Mouse (Mus musculus) heart, postnatal 0 days (tissue): ENCODE measurements around the gene Ube2d2b. TPM values are rescaled to one million over a fixed set of nuclear protein-coding genes. Genes with fewer than 3 reads are reported as not detected.

Experiments
- ATAC-seq: fragments of 200-750 bp; cut with Nextera tagmentation; 2 replicates; pipeline ENCODE4 v1.8.0; 2017; ENCODE audit warnings: low read depth, moderate number of reproducible peaks, moderate library complexity; ENCODE audit not compliant: insufficient read depth
- DNase-seq: peaks from one replicate; pipeline ENCODE4 v3.0.0-alpha.2; 2016; ENCODE audit warnings: low spot score
- H3K27ac ChIP-seq: fragments of 300-500 bp; sonication (generic); 2 replicates; pipeline ENCODE4 v1.5.1; 2014; ENCODE audit warnings: low read depth, mild to moderate bottlenecking
- H3K27me3 ChIP-seq: fragments of 300-500 bp; sonication (generic); 2 replicates; pipeline ENCODE4 v1.6.1; 2014; ENCODE audit warnings: low read length, mixed read lengths; ENCODE audit not compliant: control insufficient read depth, insufficient read depth
- H3K36me3 ChIP-seq: fragments of 300-500 bp; sonication (generic); replicated peaks from 2 replicates; pipeline ENCODE4 v1.6.1; 2014; ENCODE audit warnings: low read length, mixed read lengths; ENCODE audit not compliant: control insufficient read depth, insufficient read depth
- H3K4me1 ChIP-seq: fragments of 300-500 bp; sonication (generic); 2 replicates; pipeline ENCODE4 v1.6.1; 2014; ENCODE audit warnings: antibody characterized with exemption; ENCODE audit not compliant: control insufficient read depth, insufficient read depth
- H3K4me2 ChIP-seq: fragments of 300-500 bp; sonication (generic); 2 replicates; pipeline ENCODE4 v1.6.1; 2014; ENCODE audit warnings: low read depth, mild to moderate bottlenecking, low read length, moderate library complexity
- H3K4me3 ChIP-seq: fragments of 300-500 bp; sonication (generic); 2 replicates; pipeline ENCODE4 v1.5.1; 2014; ENCODE audit warnings: low read depth, low read length
- H3K9ac ChIP-seq: fragments of 300-500 bp; sonication (generic); replicated peaks from 2 replicates; pipeline ENCODE4 v1.6.1; 2014; ENCODE audit warnings: low read depth, low read length, mixed read lengths
- H3K9me3 ChIP-seq: fragments of 300-500 bp; sonication (generic); replicated peaks from 2 replicates; pipeline ENCODE4 v1.6.1; 2016; ENCODE audit warnings: low read length; ENCODE audit not compliant: control insufficient read depth
- CTCF ChIP-seq: IDR thresholded peaks from 2 replicates; pipeline ENCODE4 v1.5.1; 2016; ENCODE audit warnings: antibody characterized with exemption, control low read depth, low read depth
- EP300 ChIP-seq: IDR thresholded peaks from 2 replicates; pipeline ENCODE4 v1.6.1; 2016; ENCODE audit warnings: antibody characterized with exemption, low read depth
- WGBS: fragments of 180-500 bp; shearing (Covaris S2); extraction: QIAGEN DNeasy Blood & Tissue Kit; methylation state at CpG from one replicate; pipeline ENCODE4 v1.1.7; 2014; 5-methylcytosine and 5-hydroxymethylcytosine counted together
- polyA plus RNA-seq: library from polyadenylated mRNA; unstranded; fragments of >200 nt; fragmentation: Nextera tagmentation; extraction: Ambion mirVana; gene quantifications from 2 replicates; pipeline ENCODE4 v1.2.1, GENCODE M21; 2015
- total RNA-seq: library from RNA; depleted of rRNA; stranded (reverse); fragments of >200 nt; gene quantifications from 2 replicates; pipeline ENCODE4 v1.2.3, GENCODE M21; 2014; ENCODE audit warnings: low replicate concordance

Ube2d2b gene
- total and polyA plus RNA-seq, 2 experiments from 2014 or later: not detected

DNA sequence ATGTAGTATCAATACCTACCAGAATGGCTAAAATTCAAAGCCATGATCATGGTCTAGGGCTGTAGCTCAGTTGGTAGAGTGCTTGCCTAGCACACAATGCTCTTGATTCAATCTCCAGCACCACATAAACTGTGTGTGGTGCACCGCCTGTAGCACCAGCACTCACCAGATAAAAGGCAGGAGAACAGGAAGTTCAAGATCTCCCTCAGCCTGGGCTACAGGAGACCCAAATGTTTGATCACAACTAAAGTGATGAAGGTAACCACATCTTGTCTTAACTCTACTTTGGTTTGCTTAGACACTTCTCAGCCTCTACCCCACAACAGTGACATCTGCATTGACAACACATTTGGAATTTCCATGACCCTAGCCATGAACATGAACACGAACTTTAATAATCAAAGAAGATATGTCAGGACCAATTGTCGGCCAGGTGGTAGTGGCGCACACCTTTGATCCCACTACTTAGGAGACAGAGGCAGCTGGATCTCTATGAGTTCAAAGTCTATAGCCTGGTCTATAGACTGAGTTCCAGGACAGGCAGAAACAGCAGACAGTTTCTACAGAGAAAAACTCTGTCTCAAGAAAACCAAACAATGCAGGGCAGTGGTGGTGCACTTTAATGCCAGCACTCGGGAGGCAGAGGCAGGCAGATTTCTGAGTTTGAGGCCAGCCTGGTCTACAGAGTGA lies 10.8 kb downstream of the Ube2d2b start:
- ATAC-seq: no peak
- TF ChIP-seq EP300 (no peak), CTCF (no peak)
- Histone ChIP-seq H3K27ac (no peak overlapping the region), H3K9ac (no peak overlapping the region), H3K36me3 (0 out of 2 replicates have a peak, but pooled peaks cover 13% of the 10 kb centered on the region), H3K4me3 (no peak overlapping the region), H3K9me3 (no peaks in the 10 kb centered on the region), H3K4me1 (peaks cover 8% of the 10 kb centered on the region), H3K27me3 (no peaks in the 10 kb centered on the region), H3K4me2 (no peak overlapping the region)
- DNase-seq: no peak
- 89% methylated on average over 5 of the region's 5 CpGs for WGBS

DNA sequence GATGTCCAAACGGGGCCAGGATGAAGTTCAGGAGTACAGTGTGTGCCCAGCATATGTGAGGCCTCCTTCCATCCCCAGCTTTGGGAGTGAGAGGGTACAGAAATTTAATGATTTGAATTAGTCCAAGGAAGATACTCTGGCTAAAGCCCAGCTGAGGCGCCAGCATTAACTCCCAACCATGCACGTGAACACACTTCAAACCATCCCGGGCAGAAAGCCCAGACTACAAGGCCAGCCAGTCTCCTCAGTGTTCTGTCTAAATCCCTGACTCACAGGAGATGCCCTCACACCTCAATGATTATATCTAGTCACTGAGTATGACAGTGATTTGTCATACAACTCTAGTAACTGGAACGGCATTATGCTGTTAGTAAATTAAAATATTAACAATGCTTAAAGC lies 17.4 kb downstream of the Ube2d2b start:
- DNase-seq (peak; percentile 63), ATAC-seq (peak; percentile 67)
- peak overlapping the region; percentile 27; the same call in 1 of the 2 replicates for H3K27ac ChIP-seq
- no peak overlapping the region for H3K4me3 ChIP-seq
- H3K9ac ChIP-seq: no peak overlapping the region
- H3K36me3 ChIP-seq: peaks cover 5% of the 10 kb centered on the region; the same call in 1 of the 2 replicates
- H3K4me2 ChIP-seq: no peak overlapping the region
- H3K27me3 ChIP-seq: no peaks in the 10 kb centered on the region
- H3K9me3 ChIP-seq: 0 out of 2 replicates have a peak, but pooled peaks cover 6% of the 10 kb centered on the region
- H3K4me1 ChIP-seq: peaks cover 5% of the 10 kb centered on the region; the same call in 1 of the 2 replicates
- WGBS: 41% methylated on average over 5 of the region's 5 CpGs
- TF ChIP-seq CTCF (no peak), EP300 (no peak)

DNA sequence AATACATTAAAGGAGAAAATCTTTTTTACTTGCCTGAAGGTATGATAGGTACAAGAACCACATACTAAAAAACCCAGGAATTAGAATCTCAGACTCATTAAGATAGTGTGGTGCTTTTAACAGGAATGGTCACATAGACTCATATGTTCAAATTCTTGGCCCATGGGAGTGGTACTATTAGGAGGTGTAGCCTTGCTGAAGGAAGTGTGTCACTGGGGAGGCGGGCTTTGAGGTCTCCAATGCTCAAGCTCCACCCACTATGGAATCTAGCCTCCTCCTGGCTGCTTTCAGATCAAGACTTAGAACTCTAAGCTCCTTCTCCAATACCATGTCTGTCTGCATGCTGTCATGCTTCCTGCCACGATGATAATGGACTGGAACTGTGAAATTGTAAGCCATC lies 17.9 kb downstream of the Ube2d2b start:
- peaks cover 8% of the 10 kb centered on the region for H3K4me1 ChIP-seq
- H3K27ac ChIP-seq: no peak overlapping the region
- H3K27me3 ChIP-seq: no peaks in the 10 kb centered on the region
- WGBS: 70% methylated on average over 2 of the region's 2 CpGs
- ATAC-seq: no peak
- H3K9ac ChIP-seq: no peak overlapping the region
- H3K9me3 ChIP-seq: 0 out of 2 replicates have a peak, but pooled peaks cover 6% of the 10 kb centered on the region
- H3K36me3 ChIP-seq: peaks cover 5% of the 10 kb centered on the region; the same call in 1 of the 2 replicates
- no peak for DNase-seq
- no peak overlapping the region for H3K4me2 ChIP-seq
- no peak overlapping the region for H3K4me3 ChIP-seq
- TF ChIP-seq CTCF: no peak
- TF ChIP-seq EP300: no peak

DNA sequence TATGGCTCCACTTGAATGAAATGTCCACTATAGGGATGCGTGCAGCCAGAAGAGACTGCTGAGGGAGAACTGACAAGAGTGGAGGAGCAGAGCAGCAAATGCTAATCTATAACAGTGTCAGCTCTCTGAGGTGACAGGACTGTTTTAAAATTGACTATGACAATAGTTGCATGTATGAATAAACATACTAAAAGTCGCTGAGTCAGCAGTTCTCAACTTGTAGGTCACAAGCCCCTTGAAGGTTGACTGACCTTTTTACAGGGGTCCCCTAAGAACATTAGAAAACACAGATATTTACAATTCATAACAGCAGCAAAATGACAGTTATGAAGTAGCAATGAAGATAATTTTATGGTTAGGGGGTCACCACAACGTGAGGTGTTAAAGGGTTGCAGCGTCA lies 19.1 kb downstream of the Ube2d2b start:
- Histone ChIP-seq H3K36me3 (peaks cover 5% of the 10 kb centered on the region; the same call in 1 of the 2 replicates), H3K4me2 (no peak overlapping the region), H3K9ac (no peak overlapping the region), H3K9me3 (0 out of 2 replicates have a peak, but pooled peaks cover 6% of the 10 kb centered on the region), H3K4me1 (peaks cover 19% of the 10 kb centered on the region), H3K27ac (no peak overlapping the region), H3K27me3 (no peaks in the 10 kb centered on the region), H3K4me3 (no peak overlapping the region)
- no peak for ATAC-seq
- WGBS: 67% methylated on average over 4 of the region's 4 CpGs
- DNase-seq: no peak
- TF ChIP-seq CTCF: no peak
- TF ChIP-seq EP300: no peak

DNA sequence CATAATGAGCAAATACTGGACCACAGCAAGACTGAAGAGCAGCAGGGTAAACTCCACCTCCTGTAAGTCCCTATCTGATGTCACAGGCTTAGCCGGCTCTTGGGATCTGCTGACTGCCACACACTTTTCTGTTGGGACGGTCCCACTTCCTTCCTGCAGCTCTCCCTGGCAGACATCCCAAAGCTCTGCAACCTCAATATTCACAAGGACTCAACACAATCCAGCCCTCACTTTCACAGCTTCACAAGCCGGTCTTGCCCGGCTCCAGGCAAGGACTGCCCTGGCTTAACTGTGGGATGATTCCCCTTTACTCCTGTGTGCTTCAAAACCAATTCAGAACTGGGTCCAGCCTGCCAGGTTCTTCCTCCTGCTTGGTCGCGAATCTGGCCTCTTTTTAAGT lies 23.9 kb downstream of the Ube2d2b start:
- DNase-seq: peak; percentile 81
- H3K36me3 ChIP-seq: peaks cover 5% of the 10 kb centered on the region; the same call in 1 of the 2 replicates
- no peak overlapping the region for H3K9ac ChIP-seq
- H3K27ac ChIP-seq: peak overlapping the region; percentile 70
- TF ChIP-seq CTCF (no peak), EP300 (no peak)
- 0 out of 2 replicates have a peak, but pooled peaks cover 6% of the 10 kb centered on the region for H3K9me3 ChIP-seq
- peaks cover 30% of the 10 kb centered on the region for H3K4me1 ChIP-seq
- peak overlapping the region; percentile 35; the same call in 1 of the 2 replicates for H3K4me2 ChIP-seq
- peak; percentile 84 for ATAC-seq
- no peaks in the 10 kb centered on the region for H3K27me3 ChIP-seq
- no peak overlapping the region for H3K4me3 ChIP-seq
- 15% methylated on average over 6 of the region's 6 CpGs for WGBS
